Mouse (Mus musculus) brain, embryonic 14.5 days (tissue): ENCODE measurements around the gene Zfp804a.

Experiments
- CTCF ChIP-seq: fragments of 200-500 bp; IDR thresholded peaks from 2 replicates; pipeline ENCODE4 v1.5.1; 2012; ENCODE audit warnings: inconsistent platforms, mild to moderate bottlenecking, moderate library complexity, borderline replicate concordance; ENCODE audit not compliant: insufficient read depth, insufficient read length; ENCODE audit errors: extremely low read depth
- POLR2A ChIP-seq: fragments of 200-500 bp; IDR thresholded peaks from 2 replicates; pipeline ENCODE4 v1.6.1; 2012; ENCODE audit warnings: mild to moderate bottlenecking, inconsistent platforms, borderline replicate concordance; ENCODE audit not compliant: poor library complexity, insufficient read depth, insufficient read length, severe bottlenecking; ENCODE audit errors: extremely low read depth

- TF ChIP-seq POLR2A (no peak), CTCF (no peak)
Observed at GRCm38 (mm10) chr2:82294932-82295493, 242.0 kb downstream of the Zfp804a start.
